Mouse (Mus musculus) frontal cortex, postnatal 10 days (tissue): ENCODE data around the gene Scn5a.
A peak's percentile ranks its signal among the peaks of the same experiment; 100 is the strongest.

ENCODE experiments used
- DNase-seq, 2 experiments: peaks; one replicate each; pipeline ENCODE4 v3.0.0; 2022; ENCODE audit warnings: low spot score in 2 of 2, mixed read lengths in 1 of 2

Scn5a gene

GRCm38 (mm10) chr9:119578636-119579438, at the start of gene Scn5a:
Scn5a (minus strand) TSS chr9:119579016.
- no peak for DNase-seq

GRCm38 (mm10) chr9:119627227-119627626, 48.4 kb upstream of the Scn5a start:
- DNase-seq: no peak

- no peak for DNase-seq
These were observed 45.3 kb upstream of the Scn5a start for GRCm38 (mm10) chr9:119624151-119624550.

- no peak for DNase-seq
These were observed 36.0 kb upstream of the Scn5a start for GRCm38 (mm10) chr9:119614798-119615197.

- DNase-seq: no peak
These were observed 31.8 kb upstream of the Scn5a start for GRCm38 (mm10) chr9:119610563-119611166.

- DNase-seq: no peak
These were observed 28.1 kb upstream of the Scn5a start for GRCm38 (mm10) chr9:119606906-119607305.

GRCm38 (mm10) chr9:119604607-119605006, 25.8 kb upstream of the Scn5a start:
- no peak for DNase-seq

GRCm38 (mm10) chr9:119598501-119598900, 19.7 kb upstream of the Scn5a start:
- no peak for DNase-seq

GRCm38 (mm10) chr9:119597332-119597731, 18.5 kb upstream of the Scn5a start:
- no peak for DNase-seq

GRCm38 (mm10) chr9:119589592-119589991, 10.8 kb upstream of the Scn5a start:
- DNase-seq: no peak

- DNase-seq: no peak
These were observed 10.1 kb upstream of the Scn5a start for GRCm38 (mm10) chr9:119588763-119589449.

- peak in 1 of 2 experiments; percentile 70 for DNase-seq
These were observed 1.9 kb upstream of the Scn5a start for GRCm38 (mm10) chr9:119580668-119581067.

- DNase-seq: peak in 1 of 2 experiments; percentile 6
These were observed 1.4 kb upstream of the Scn5a start for GRCm38 (mm10) chr9:119580187-119580586.

GRCm38 (mm10) chr9:119578311-119578635, 543 bp downstream of the Scn5a start:
- DNase-seq: no peak

GRCm38 (mm10) chr9:119576977-119577376, 1.8 kb downstream of the Scn5a start:
- no peak for DNase-seq

GRCm38 (mm10) chr9:119575732-119576131, 3.1 kb downstream of the Scn5a start:
- DNase-seq: no peak

- no peak for DNase-seq
These were observed 4.5 kb downstream of the Scn5a start for GRCm38 (mm10) chr9:119574366-119574765.

- DNase-seq: no peak
These were observed 5.8 kb downstream of the Scn5a start for GRCm38 (mm10) chr9:119573009-119573408.

- no peak for DNase-seq
These were observed 7.4 kb downstream of the Scn5a start for GRCm38 (mm10) chr9:119571411-119571888.

- DNase-seq: no peak
These were observed 8.2 kb downstream of the Scn5a start for GRCm38 (mm10) chr9:119570652-119571051.

GRCm38 (mm10) chr9:119568732-119569131, 10.1 kb downstream of the Scn5a start:
- DNase-seq: no peak

GRCm38 (mm10) chr9:119567800-119568199, 11.0 kb downstream of the Scn5a start:
- no peak for DNase-seq

GRCm38 (mm10) chr9:119566214-119566613, 12.6 kb downstream of the Scn5a start:
- no peak for DNase-seq
